Mouse (Mus musculus): ENCODE results near the gene Rae1. TPM values are rescaled to one million over a fixed set of nuclear protein-coding genes. Genes with fewer than 3 reads are reported as not detected.

The Rae1 gene
- 102 and 103 TPM in 2 replicates for polyA plus RNA-seq (2016; fragmentation: Nextera tagmentation; extraction: Ambion mirVana)

GRCm38 (mm10) chr2:172999630-173000284, at the start of gene Rae1:
TSS of gene Rae1 (plus strand) at chr2:173000117.
- Histone ChIP-seq H3K27me3 (replicated peaks) (peaks cover 6% of the 10 kb centered on the region; the same call in 1 of the 2 replicates), H3K9me3 (replicated peaks) (no peaks in the 10 kb centered on the region), H3K4me3 (peak within 1 kb of the TSS; percentile 79), H3K27ac (ENCODE audit: poor library complexity, severe bottlenecking) (peak within 1 kb of the TSS; percentile 91), H3K4me2 (peak within 1 kb of the TSS; percentile 97), H3K4me1 (replicated peaks) (peaks cover 15% of the 10 kb centered on the region), H3K9ac (peak within 1 kb of the TSS; percentile 92), H3K36me3 (peaks cover 33% of the 10 kb centered on the region)
- under 1% methylated on average over 45 of the region's 45 CpGs for WGBS
- ATAC-seq (ENCODE audit: insufficient number of reproducible peaks, low FRiP score), result peak; percentile 95

- H3K27ac ChIP-seq (ENCODE audit: poor library complexity, severe bottlenecking), result peak overlapping the region; percentile 15; the same call in 1 of the 2 replicates
- peaks cover 29% of the 10 kb centered on the region for H3K4me1 ChIP-seq (replicated peaks)
- 0 out of 2 replicates have a peak overlapping the region, but pooled peaks have one; percentile 1 for H3K4me2 ChIP-seq
- H3K4me3 ChIP-seq, result no peak overlapping the region
- H3K9me3 ChIP-seq (replicated peaks), result no peaks in the 10 kb centered on the region
- H3K36me3 ChIP-seq, result no peaks in the 10 kb centered on the region
- H3K27me3 ChIP-seq (replicated peaks), result peaks cover 6% of the 10 kb centered on the region; the same call in 1 of the 2 replicates
- WGBS, result 40% methylated on average over 9 of the region's 9 CpGs
- no peak for ATAC-seq (ENCODE audit: insufficient number of reproducible peaks, low FRiP score)
- H3K9ac ChIP-seq, result no peak overlapping the region
Observed at GRCm38 (mm10) chr2:172950119-172950676, 49.7 kb upstream of the Rae1 start.

GRCm38 (mm10) chr2:172950722-172951121, 49.2 kb upstream of the Rae1 start:
- Histone ChIP-seq H3K36me3 (no peaks in the 10 kb centered on the region), H3K27ac (ENCODE audit: poor library complexity, severe bottlenecking) (peak overlapping the region; percentile 11; the same call in 1 of the 2 replicates), H3K9me3 (replicated peaks) (no peaks in the 10 kb centered on the region), H3K9ac (no peak overlapping the region), H3K4me2 (0 out of 2 replicates have a peak overlapping the region, but pooled peaks have one; percentile 1), H3K27me3 (replicated peaks) (0 out of 2 replicates have a peak, but pooled peaks cover 4% of the 10 kb centered on the region), H3K4me1 (replicated peaks) (peaks cover 29% of the 10 kb centered on the region), H3K4me3 (no peak overlapping the region)
- no peak for ATAC-seq (ENCODE audit: insufficient number of reproducible peaks, low FRiP score)
- 16% methylated on average over 11 of the region's 11 CpGs for WGBS

- Histone ChIP-seq H3K4me3 (no peak overlapping the region), H3K9me3 (replicated peaks) (peaks cover 1% of the 10 kb centered on the region; the same call in 1 of the 2 replicates), H3K27me3 (replicated peaks) (no peaks in the 10 kb centered on the region), H3K27ac (ENCODE audit: poor library complexity, severe bottlenecking) (no peak overlapping the region), H3K4me1 (replicated peaks) (peaks cover 29% of the 10 kb centered on the region), H3K9ac (no peak overlapping the region), H3K36me3 (no peaks in the 10 kb centered on the region), H3K4me2 (no peak overlapping the region)
- 79% methylated on average over 2 of the region's 2 CpGs for WGBS
- no peak for ATAC-seq (ENCODE audit: insufficient number of reproducible peaks, low FRiP score)
Observed at GRCm38 (mm10) chr2:172951976-172952375, 47.9 kb upstream of the Rae1 start.

GRCm38 (mm10) chr2:172958579-172958978, 41.3 kb upstream of the Rae1 start:
- Histone ChIP-seq H3K9me3 (replicated peaks) (peaks cover 15% of the 10 kb centered on the region), H3K4me1 (replicated peaks) (peaks cover 14% of the 10 kb centered on the region), H3K27ac (ENCODE audit: poor library complexity, severe bottlenecking) (no peak overlapping the region), H3K36me3 (no peaks in the 10 kb centered on the region), H3K27me3 (replicated peaks) (no peaks in the 10 kb centered on the region), H3K4me3 (no peak overlapping the region), H3K9ac (no peak overlapping the region), H3K4me2 (no peak overlapping the region)
- no peak for ATAC-seq (ENCODE audit: insufficient number of reproducible peaks, low FRiP score)
- WGBS, result 22% methylated on average over 5 of the region's 5 CpGs

- Histone ChIP-seq H3K4me3 (no peak overlapping the region), H3K27ac (ENCODE audit: poor library complexity, severe bottlenecking) (no peak overlapping the region), H3K27me3 (replicated peaks) (no peaks in the 10 kb centered on the region), H3K9me3 (replicated peaks) (peaks cover 15% of the 10 kb centered on the region), H3K4me2 (no peak overlapping the region), H3K9ac (no peak overlapping the region), H3K36me3 (no peaks in the 10 kb centered on the region), H3K4me1 (replicated peaks) (peaks cover 18% of the 10 kb centered on the region)
- ATAC-seq (ENCODE audit: insufficient number of reproducible peaks, low FRiP score), result no peak
- 49% methylated on average over 13 of the region's 13 CpGs for WGBS
Observed at GRCm38 (mm10) chr2:172959006-172959768, 40.7 kb upstream of the Rae1 start.

- Histone ChIP-seq H3K36me3 (no peaks in the 10 kb centered on the region), H3K9ac (no peak overlapping the region), H3K27ac (ENCODE audit: poor library complexity, severe bottlenecking) (no peak overlapping the region), H3K27me3 (replicated peaks) (no peaks in the 10 kb centered on the region), H3K4me1 (replicated peaks) (peaks cover 26% of the 10 kb centered on the region), H3K4me3 (no peak overlapping the region), H3K4me2 (no peak overlapping the region), H3K9me3 (replicated peaks) (peaks cover 15% of the 10 kb centered on the region)
- WGBS, result 78% methylated on average over 3 of the region's 3 CpGs
- ATAC-seq (ENCODE audit: insufficient number of reproducible peaks, low FRiP score), result no peak
Observed at GRCm38 (mm10) chr2:172960350-172960749, 39.6 kb upstream of the Rae1 start.

- Histone ChIP-seq H3K9ac (no peak overlapping the region), H3K4me2 (no peak overlapping the region), H3K36me3 (no peaks in the 10 kb centered on the region), H3K4me3 (no peak overlapping the region), H3K27ac (ENCODE audit: poor library complexity, severe bottlenecking) (no peak overlapping the region), H3K27me3 (replicated peaks) (no peaks in the 10 kb centered on the region), H3K9me3 (replicated peaks) (peaks cover 15% of the 10 kb centered on the region), H3K4me1 (replicated peaks) (peaks cover 29% of the 10 kb centered on the region)
- WGBS, result 53% methylated on average over 6 of the region's 6 CpGs
- ATAC-seq (ENCODE audit: insufficient number of reproducible peaks, low FRiP score), result no peak
Observed at GRCm38 (mm10) chr2:172961211-172961610, 38.7 kb upstream of the Rae1 start.

- no peak overlapping the region for H3K4me2 ChIP-seq
- no peak overlapping the region for H3K4me3 ChIP-seq
- no peaks in the 10 kb centered on the region for H3K27me3 ChIP-seq (replicated peaks)
- H3K4me1 ChIP-seq (replicated peaks), result peaks cover 14% of the 10 kb centered on the region
- H3K36me3 ChIP-seq, result no peaks in the 10 kb centered on the region
- H3K9ac ChIP-seq, result no peak overlapping the region
- ATAC-seq (ENCODE audit: insufficient number of reproducible peaks, low FRiP score), result no peak
- WGBS, result 39% methylated on average over 11 of the region's 11 CpGs
- no peak overlapping the region for H3K27ac ChIP-seq (ENCODE audit: poor library complexity, severe bottlenecking)
- H3K9me3 ChIP-seq (replicated peaks), result peaks cover 7% of the 10 kb centered on the region; the same call in 1 of the 2 replicates
Observed at GRCm38 (mm10) chr2:172965249-172965648, 34.7 kb upstream of the Rae1 start.

- H3K4me3 ChIP-seq, result no peak overlapping the region
- no peak overlapping the region for H3K9ac ChIP-seq
- no peak overlapping the region for H3K27ac ChIP-seq (ENCODE audit: poor library complexity, severe bottlenecking)
- H3K9me3 ChIP-seq (replicated peaks), result no peaks in the 10 kb centered on the region
- H3K36me3 ChIP-seq, result no peaks in the 10 kb centered on the region
- whole genome bisulfite sequencing, result 78% methylated on average over 5 of the region's 5 CpGs
- no peak for ATAC-seq (ENCODE audit: insufficient number of reproducible peaks, low FRiP score)
- H3K27me3 ChIP-seq (replicated peaks), result no peaks in the 10 kb centered on the region
- H3K4me2 ChIP-seq, result no peak overlapping the region
- H3K4me1 ChIP-seq (replicated peaks), result peaks cover 14% of the 10 kb centered on the region
Observed at GRCm38 (mm10) chr2:172966480-172966879, 33.4 kb upstream of the Rae1 start.

GRCm38 (mm10) chr2:172971865-172972264, 28.1 kb upstream of the Rae1 start:
- Histone ChIP-seq H3K27ac (ENCODE audit: poor library complexity, severe bottlenecking) (no peak overlapping the region), H3K36me3 (no peaks in the 10 kb centered on the region), H3K9ac (no peak overlapping the region), H3K27me3 (replicated peaks) (no peaks in the 10 kb centered on the region), H3K4me2 (no peak overlapping the region), H3K4me1 (replicated peaks) (peaks cover 8% of the 10 kb centered on the region), H3K9me3 (replicated peaks) (no peaks in the 10 kb centered on the region), H3K4me3 (no peak overlapping the region)
- 88% methylated on average over 2 of the region's 2 CpGs for WGBS
- ATAC-seq (ENCODE audit: insufficient number of reproducible peaks, low FRiP score), result no peak

Data from heart, embryonic 12.5 days (tissue).